Mouse (Mus musculus) intestine, postnatal 0 days (tissue): ENCODE measurements around the gene Poln. TPM values are rescaled to one million over a fixed set of nuclear protein-coding genes. Genes with fewer than 3 reads are reported as not detected.

Experiments
- ATAC-seq: fragments of 200-750 bp; cut with Nextera tagmentation; 2 replicates; pipeline ENCODE4 v1.8.0; 2017; ENCODE audit warnings: mild to moderate bottlenecking, moderate TSS enrichment, moderate library complexity
- H3K27ac ChIP-seq: fragments of 300-500 bp; sonication (generic); 2 replicates; pipeline ENCODE4 v1.5.1; 2014; ENCODE audit warnings: mild to moderate bottlenecking, low read depth, low read length, moderate library complexity
- H3K27me3 ChIP-seq: fragments of 300-500 bp; sonication (generic); replicated peaks from 2 replicates; pipeline ENCODE4 v1.6.1; 2014; ENCODE audit warnings: low read length, mixed read lengths; ENCODE audit not compliant: control insufficient read depth, insufficient read depth
- H3K36me3 ChIP-seq: fragments of 300-500 bp; sonication (generic); 2 replicates; pipeline ENCODE4 v1.6.1; 2014; ENCODE audit warnings: mild to moderate bottlenecking, moderate library complexity; ENCODE audit not compliant: control insufficient read depth, insufficient read depth
- H3K4me1 ChIP-seq: fragments of 300-500 bp; sonication (generic); replicated peaks from 2 replicates; pipeline ENCODE4 v1.6.1; 2014; ENCODE audit warnings: antibody characterized with exemption, low read length, mixed read lengths; ENCODE audit not compliant: control insufficient read depth, insufficient read depth
- H3K4me2 ChIP-seq: fragments of 300-500 bp; sonication (generic); replicated peaks from 2 replicates; pipeline ENCODE4 v1.6.1; 2014; ENCODE audit warnings: low read depth, mild to moderate bottlenecking, moderate library complexity
- H3K4me3 ChIP-seq: fragments of 300-500 bp; sonication (generic); 2 replicates; pipeline ENCODE4 v1.5.1; 2014; ENCODE audit warnings: low read depth, low read length
- H3K9ac ChIP-seq: fragments of 300-500 bp; sonication (generic); 2 replicates; pipeline ENCODE4 v1.6.1; 2014; ENCODE audit warnings: mild to moderate bottlenecking, low read depth, low read length
- H3K9me3 ChIP-seq: fragments of 300-500 bp; sonication (generic); 2 replicates; pipeline ENCODE4 v1.6.1; 2016; ENCODE audit warnings: mixed run types; ENCODE audit not compliant: control insufficient read depth
- CTCF ChIP-seq: sonication (generic); IDR thresholded peaks from 2 replicates; pipeline ENCODE4 v1.5.1; 2016; ENCODE audit warnings: low read depth, mild to moderate bottlenecking, control low read depth, antibody characterized with exemption, moderate library complexity
- WGBS: fragments of 180-500 bp; shearing (Covaris S2); extraction: QIAGEN DNeasy Blood & Tissue Kit; methylation state at CpG from one replicate; pipeline ENCODE4 v1.1.7; 2014; 5-methylcytosine and 5-hydroxymethylcytosine counted together
- polyA plus RNA-seq: library from polyadenylated mRNA; unstranded; fragments of >200 nt; fragmentation: Nextera tagmentation; extraction: Ambion mirVana; gene quantifications from 2 replicates; pipeline ENCODE4 v1.2.1, GENCODE M21; 2015

Poln gene
- polyA plus RNA-seq, 1 experiment from 2014 or later = not detected

GRCm38 (mm10) chr5:33999466-34000090 lies 169.7 kb downstream of the Poln start:
- no peak for TF ChIP-seq CTCF
- Histone ChIP-seq H3K9ac (no peak overlapping the region), H3K36me3 (no peaks in the 10 kb centered on the region), H3K9me3 (no peaks in the 10 kb centered on the region), H3K27ac (no peak overlapping the region), H3K4me1 (no peaks in the 10 kb centered on the region), H3K27me3 (peaks cover 50% of the 10 kb centered on the region), H3K4me3 (no peak overlapping the region), H3K4me2 (no peak overlapping the region)
- 80% methylated on average over 6 of the region's 6 CpGs for WGBS
- ATAC-seq = no peak

DNA sequence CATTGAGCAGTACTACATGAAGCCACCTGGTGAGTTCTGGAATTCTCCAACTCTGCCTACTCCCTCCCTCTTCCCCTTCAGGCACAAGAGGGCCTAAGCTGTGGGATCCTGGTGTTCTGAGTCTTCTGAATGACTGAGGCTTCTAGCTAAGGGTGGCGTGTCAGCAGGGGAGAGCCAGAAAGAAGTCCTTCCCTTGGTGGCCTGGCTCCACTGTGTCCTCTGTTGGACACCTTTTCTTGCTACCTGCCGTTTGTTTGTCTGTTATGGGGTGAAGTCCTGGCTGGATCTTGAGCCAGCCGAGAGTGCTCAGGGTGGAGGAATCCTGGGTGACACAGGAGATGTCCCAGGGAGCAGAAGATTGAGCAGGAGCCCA lies 170.8 kb downstream of the Poln start:
- Histone ChIP-seq H3K4me3 (no peak overlapping the region), H3K27me3 (peaks cover 56% of the 10 kb centered on the region), H3K4me2 (no peak overlapping the region), H3K27ac (no peak overlapping the region), H3K9ac (no peak overlapping the region), H3K36me3 (no peaks in the 10 kb centered on the region), H3K4me1 (no peaks in the 10 kb centered on the region), H3K9me3 (no peaks in the 10 kb centered on the region)
- 89% methylated on average over 3 of the region's 3 CpGs for WGBS
- no peak for TF ChIP-seq CTCF
- no peak for ATAC-seq

GRCm38 (mm10) chr5:33997829-33998504 lies 171.3 kb downstream of the Poln start:
- H3K4me3 ChIP-seq = no peak overlapping the region
- 78% methylated on average over 20 of the region's 20 CpGs for WGBS

GRCm38 (mm10) chr5:33997051-33997741 lies 172.1 kb downstream of the Poln start:
- H3K9me3 ChIP-seq = no peaks in the 10 kb centered on the region
- under 1% methylated on average over 79 of the region's 80 CpGs for WGBS
- H3K9ac ChIP-seq = peak overlapping the region; percentile 8; the same call in 1 of the 2 replicates
- no peaks in the 10 kb centered on the region for H3K36me3 ChIP-seq
- peaks cover 56% of the 10 kb centered on the region for H3K27me3 ChIP-seq
- peak overlapping the region; percentile 56 for H3K4me3 ChIP-seq
- H3K4me1 ChIP-seq = no peaks in the 10 kb centered on the region
- TF ChIP-seq CTCF = no peak
- peak overlapping the region; percentile 96 for H3K4me2 ChIP-seq
- no peak overlapping the region for H3K27ac ChIP-seq
- no peak for ATAC-seq

More at GRCm38 (mm10) chr5:33997829-33998504, 171.3 kb downstream of the Poln start:
- Histone ChIP-seq H3K4me1 (no peaks in the 10 kb centered on the region), H3K9me3 (no peaks in the 10 kb centered on the region), H3K27me3 (peaks cover 56% of the 10 kb centered on the region), H3K27ac (no peak overlapping the region), H3K4me2 (no peak overlapping the region), H3K9ac (no peak overlapping the region), H3K36me3 (no peaks in the 10 kb centered on the region)
- TF ChIP-seq CTCF = no peak
- no peak for ATAC-seq

GRCm38 (mm10) chr5:33996694-33997045 lies 172.6 kb downstream of the Poln start:
- H3K4me3 ChIP-seq = peak overlapping the region; percentile 56
- H3K36me3 ChIP-seq = no peaks in the 10 kb centered on the region
- H3K4me2 ChIP-seq = peak overlapping the region; percentile 96
- H3K27ac ChIP-seq = no peak overlapping the region
- WGBS = under 1% methylated on average over 46 of the region's 55 CpGs
- H3K9me3 ChIP-seq = no peaks in the 10 kb centered on the region
- H3K4me1 ChIP-seq = no peaks in the 10 kb centered on the region
- H3K27me3 ChIP-seq = peaks cover 56% of the 10 kb centered on the region
- ATAC-seq = no peak
- H3K9ac ChIP-seq = peak overlapping the region; percentile 8; the same call in 1 of the 2 replicates
- TF ChIP-seq CTCF = no peak
